Comparison of ENCODE assay signal across 28 mouse cellular contexts in the genomic region with DNA sequence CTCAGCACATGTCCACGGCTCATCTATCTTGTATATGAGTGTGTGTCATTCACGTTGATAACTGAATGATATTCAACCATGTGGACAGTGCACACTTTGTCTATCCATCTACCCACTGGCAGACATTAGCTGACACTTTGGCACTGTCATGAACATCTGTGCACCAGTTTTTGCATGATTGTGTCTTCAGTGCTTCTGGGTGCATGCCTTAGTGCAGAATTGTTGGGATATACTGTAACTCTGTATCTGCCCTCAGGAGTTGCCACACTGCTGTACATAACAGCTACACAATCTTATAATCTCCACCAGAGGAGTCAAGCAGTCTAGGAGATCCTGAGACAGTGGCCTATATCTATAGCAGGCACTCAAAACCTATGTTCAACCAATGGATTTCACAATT. TPM values are rescaled to one million over a fixed set of nuclear protein-coding genes. Genes with fewer than 3 reads are reported as not detected.
DNase-seq lines count a peak whose midpoint lies in the region; ATAC-seq and TF ChIP-seq lines count a peak whose summit lies in the region.
"Had no signal": no experiment of that assay in that cellular context is flagged by ENCODE, and none has a peak within 500 bp of the region (broad histone marks: within the 10 kb centered on the region; RNA-seq: fewer than 3 reads in every experiment).

No protein-coding gene starts in this region.

- no peak for TF ChIP-seq EP300 in liver, postnatal 0 days (IDR thresholded peaks at IDR 0.05; ENCODE audit: low read depth)

- H3K36me3 ChIP-seq in liver, embryonic 13.5 days, result no peaks in the 10 kb centered on the region
- no peaks in the 10 kb centered on the region for H3K36me3 ChIP-seq in liver, postnatal 0 days (replicated peaks; ENCODE audit: insufficient read depth, low read length)
- H3K36me3 ChIP-seq in megakaryocyte, embryonic 14.5 days (replicated peaks; ENCODE audit: low read length), result peaks cover 55% of the 10 kb centered on the region
- no peaks in the 10 kb centered on the region for H3K36me3 ChIP-seq in neural tube, embryonic 15.5 days
- H3K36me3 ChIP-seq: embryonic facial prominence, embryonic 13.5 days; embryonic facial prominence, embryonic 15.5 days; forebrain, embryonic 10.5 days; forebrain, embryonic 12.5 days; G1E had no signal

- no peaks in the 10 kb centered on the region for H3K27me3 ChIP-seq in liver, embryonic 13.5 days
- no peaks in the 10 kb centered on the region for H3K27me3 ChIP-seq in liver, postnatal 0 days (ENCODE audit: insufficient read depth, low read length)
- H3K27me3 ChIP-seq in megakaryocyte, embryonic 14.5 days (replicated peaks), result no peaks in the 10 kb centered on the region
- no peaks in the 10 kb centered on the region for H3K27me3 ChIP-seq in neural tube, embryonic 15.5 days (replicated peaks)
- H3K27me3 ChIP-seq: CH12.LX; embryonic facial prominence, embryonic 13.5 days; embryonic facial prominence, embryonic 15.5 days; forebrain, embryonic 12.5 days had no signal

- H3K9ac ChIP-seq in liver, embryonic 13.5 days, result no peak overlapping the region
- H3K9ac ChIP-seq in liver, postnatal 0 days (replicated peaks), result no peak overlapping the region
- no peak overlapping the region for H3K9ac ChIP-seq in neural tube, embryonic 15.5 days (replicated peaks)
- H3K9ac ChIP-seq: embryonic facial prominence, embryonic 13.5 days; embryonic facial prominence, embryonic 15.5 days; forebrain, embryonic 12.5 days had no signal

- intact Hi-C loops in gastrocnemius, adult 2 months (cut with DNase I), result loop anchor here (5.0 kb wide), 1 partner anchor 81 kb away; no protein-coding TSS in a partner anchor

- no peak for DNase-seq in gastrocnemius, adult 2 months
- DNase-seq in gastrocnemius, adult 18-20 months (ENCODE audit: low spot score), result no peak
- no peak for DNase-seq in liver, embryonic 13.5 days
- no peak for DNase-seq in liver, postnatal 0 days
- DNase-seq: adrenal gland, adult 2 months; adrenal gland, postnatal 10 days; adrenal gland, postnatal 25 days; B cell, adult 2 months; cerebellum, adult 11 months; cerebellum, adult 18-20 months; cerebellum, adult 8-10 months; cerebellum, adult 9-11 months; cerebellum, postnatal 14 days; cerebellum, postnatal 36 days; embryo, embryonic 11 days had no signal

- TF ChIP-seq CTCF in gastrocnemius, adult 2 months (IDR thresholded peaks at IDR 0.05), result no peak
- TF ChIP-seq CTCF in liver, postnatal 0 days (IDR thresholded peaks at IDR 0.05; ENCODE audit: low read depth), result no peak

- H3K9me3 ChIP-seq in liver, embryonic 13.5 days (replicated peaks), result no peaks in the 10 kb centered on the region
- H3K9me3 ChIP-seq in liver, postnatal 0 days (ENCODE audit: low read length), result no peaks in the 10 kb centered on the region
- no peaks in the 10 kb centered on the region for H3K9me3 ChIP-seq in megakaryocyte, embryonic 14.5 days
- no peaks in the 10 kb centered on the region for H3K9me3 ChIP-seq in neural tube, embryonic 15.5 days (replicated peaks)
- H3K9me3 ChIP-seq: embryonic facial prominence, embryonic 13.5 days; embryonic facial prominence, embryonic 15.5 days; forebrain, embryonic 10.5 days; forebrain, embryonic 12.5 days; G1E had no signal

- H3K27ac ChIP-seq in gastrocnemius, adult 2 months, result peak overlapping the region; percentile 89
- no peak overlapping the region for H3K27ac ChIP-seq in liver, embryonic 13.5 days
- H3K27ac ChIP-seq in liver, postnatal 0 days (ENCODE audit: low read depth), result no peak overlapping the region
- H3K27ac ChIP-seq in neural tube, embryonic 15.5 days (replicated peaks), result no peak overlapping the region
- H3K27ac ChIP-seq: embryonic facial prominence, embryonic 13.5 days; embryonic facial prominence, embryonic 15.5 days; forebrain, embryonic 10.5 days; forebrain, embryonic 12.5 days had no signal

- peaks cover 24% of the 10 kb centered on the region for H3K4me1 ChIP-seq in liver, embryonic 13.5 days (replicated peaks)
- no peaks in the 10 kb centered on the region for H3K4me1 ChIP-seq in liver, postnatal 0 days (ENCODE audit: insufficient read depth)
- peaks cover 88% of the 10 kb centered on the region for H3K4me1 ChIP-seq in megakaryocyte, embryonic 14.5 days
- H3K4me1 ChIP-seq in neural tube, embryonic 15.5 days, result 0 out of 2 replicates have a peak, but pooled peaks cover 4% of the 10 kb centered on the region
- H3K4me1 ChIP-seq: forebrain, embryonic 10.5 days; forebrain, embryonic 12.5 days had no signal

- WGBS in liver, embryonic 13.5 days (ENCODE audit: insufficient replicate concordance), result 32% methylated on average over 2 of the region's 2 CpGs
- 48% methylated on average over 2 of the region's 2 CpGs for WGBS in liver, postnatal 0 days (ENCODE audit: insufficient replicate concordance)
- WGBS in neural tube, embryonic 15.5 days, result 89% methylated on average over 2 of the region's 2 CpGs

- peak; percentile 43; the same call in 1 of the 2 replicates for ATAC-seq in liver, embryonic 13.5 days (ENCODE audit: low read depth)
- no peak for ATAC-seq in liver, postnatal 0 days
- ATAC-seq in megakaryocyte, adult 5-6 weeks (ENCODE audit: poor library complexity, severe bottlenecking), result no peak
- ATAC-seq in megakaryocyte-erythroid progenitor cell, adult 5-6 weeks (replicated peaks; ENCODE audit: low FRiP score, low TSS enrichment, poor library complexity, severe bottlenecking), result peak; percentile 78
- no peak for ATAC-seq in neural tube, embryonic 15.5 days (ENCODE audit: low FRiP score)
- ATAC-seq: CD4-positive, CD25-positive, alpha-beta regulatory T cell, adult 4 months; forebrain, embryonic 14.5 days had no signal

- H3K4me2 ChIP-seq in liver, embryonic 13.5 days, result no peak overlapping the region
- no peak overlapping the region for H3K4me2 ChIP-seq in liver, postnatal 0 days (ENCODE audit: low read depth, low read length)
- H3K4me2 ChIP-seq in neural tube, embryonic 15.5 days, result no peak overlapping the region
- H3K4me2 ChIP-seq: embryonic facial prominence, embryonic 13.5 days; embryonic facial prominence, embryonic 15.5 days; forebrain, embryonic 12.5 days had no signal

- no peak overlapping the region for H3K4me3 ChIP-seq in gastrocnemius, adult 2 months
- no peak overlapping the region for H3K4me3 ChIP-seq in liver, embryonic 13.5 days (replicated peaks)
- no peak overlapping the region for H3K4me3 ChIP-seq in liver, postnatal 0 days (ENCODE audit: low read depth, low read length)
- H3K4me3 ChIP-seq in megakaryocyte, embryonic 14.5 days (replicated peaks), result peak overlapping the region; percentile 12
- no peak overlapping the region for H3K4me3 ChIP-seq in neural tube, embryonic 15.5 days (replicated peaks)
- H3K4me3 ChIP-seq: embryonic facial prominence, embryonic 13.5 days; embryonic facial prominence, embryonic 15.5 days; erythroblast, embryonic 14.5 days; forebrain, embryonic 10.5 days; forebrain, embryonic 12.5 days had no signal

RNA-seq across cellular contexts. Expression of a gene that starts 21.5 kb away (rescaled TPM):
- total RNA-seq in gastrocnemius, adult 2 months (2021), result 10 to 100 TPM; 33.2 to 52.2 TPM
- total RNA-seq in gastrocnemius, adult 18-20 months (2021), result 10 to 100 TPM; 33.7 to 36.2 TPM
- 0.63 and 0.66 TPM in 2 replicates for polyA plus RNA-seq in liver, embryonic 13.5 days (2015; fragmentation: Nextera tagmentation; extraction: Ambion mirVana)
- 0.80 and 0.94 TPM in 2 replicates for polyA plus RNA-seq in liver, postnatal 0 days (2015; fragmentation: Nextera tagmentation; extraction: Ambion mirVana)
- polyA plus RNA-seq in megakaryocyte, embryonic 14.5 days (2012; ENCODE audit: insufficient read depth, low replicate concordance), result 1.9 and 3.5 TPM in 2 replicates
- 2.1 and 3.0 TPM in 2 replicates for total RNA-seq in megakaryocyte, adult 5-6 weeks (2015)
- total RNA-seq in megakaryocyte, adult 5-6 weeks (2017), result 2.3 and 3.8 TPM in 2 replicates
- total RNA-seq in megakaryocyte-erythroid progenitor cell, adult 5-6 weeks (2014; fragmentation: Nextera tagmentation), result 3.3 and 7.0 TPM in 2 replicates
- 4.7 and 6.5 TPM in 2 replicates for total RNA-seq in megakaryocyte-erythroid progenitor cell, adult 5-6 weeks (2017)
- 4.0 and 5.0 TPM in 2 replicates for polyA plus RNA-seq in neural tube, embryonic 15.5 days (2015; fragmentation: Nextera tagmentation; extraction: Ambion mirVana)
- polyA plus RNA-seq: erythroblast, embryonic 14.5 days had no signal

Comparison
In these comparisons a context has a peak if more than half of its experiments do, and no peak if none do; other contexts are left out.
1. ATAC-seq: peak in liver, embryonic 13.5 days (single experiment) and megakaryocyte-erythroid progenitor cell, adult 5-6 weeks (single experiment); none in liver, postnatal 0 days (single experiment), megakaryocyte, adult 5-6 weeks (single experiment) and neural tube, embryonic 15.5 days (single experiment).
2. RNA of a gene that starts 21.5 kb away (total RNA-seq): 33.2 to 52.2 TPM in gastrocnemius, adult 2 months and 33.7 to 36.2 TPM in gastrocnemius, adult 18-20 months; 3.3 to 7.0 TPM in megakaryocyte-erythroid progenitor cell, adult 5-6 weeks and 2.1 to 3.8 TPM in megakaryocyte, adult 5-6 weeks; every median in the first group is over 4 times any median in the second.